Mouse (Mus musculus): ENCODE measurements at regions not wholly inside any gene's neighbourhood (a gene's known extent, or its start where the extent isn't known, plus 50 kb on each side); places are given as distances from the start of the nearest gene placed in this dataset.

- DNase-seq: no peak
These were observed 59.7 kb upstream of the Ikzf2 start for GRCm38 (mm10) chr1:69746575-69747290.

GRCm38 (mm10) chr1:69752724-69753123, 65.7 kb upstream of the Ikzf2 start:
- no peak for DNase-seq

- no peak for DNase-seq
These were observed 69.1 kb upstream of the Spag16 start for GRCm38 (mm10) chr1:69757702-69758101.

- no peak for DNase-seq
These were observed 67.2 kb upstream of the Spag16 start for GRCm38 (mm10) chr1:69759544-69759943.

- no peak for DNase-seq
These were observed 58.1 kb upstream of the Spag16 start for GRCm38 (mm10) chr1:69768714-69769113.

GRCm38 (mm10) chr1:69770209-69770608, 56.6 kb upstream of the Spag16 start:
- no peak for DNase-seq

GRCm38 (mm10) chr1:69771436-69771835, 55.3 kb upstream of the Spag16 start:
- no peak for DNase-seq

- peak in 1 of 2 experiments; percentile 6 for DNase-seq
These were observed 51.2 kb upstream of the Spag16 start for GRCm38 (mm10) chr1:69775589-69775988.
